Mouse (Mus musculus) macrophage (primary cell): Measurements from ENCODE around the gene Smim14. TPM values are rescaled to one million over a fixed set of nuclear protein-coding genes. Genes with fewer than 3 reads are reported as not detected.
"Not testable (repeated sequence)": the region's sequence is repeated elsewhere in the genome, so short reads cannot be mapped to it uniquely, and the experiment has no call there.

Source experiments
- H3K27ac ChIP-seq: fragments of 350-480 bp; formaldehyde crosslinking; 2 replicates; pipeline ENCODE4 v1.9.0; 2021
- H3K36me3 ChIP-seq: fragments of 350-480 bp; formaldehyde crosslinking; 2 replicates; pipeline ENCODE4 v1.9.0; 2021; ENCODE audit errors: inconsistent target
- H3K4me3 ChIP-seq: fragments of 350-480 bp; formaldehyde crosslinking; 2 replicates; pipeline ENCODE4 v1.9.0; 2021; ENCODE audit errors: inconsistent target
- H3K79me2 ChIP-seq: fragments of 350-480 bp; formaldehyde crosslinking; 2 replicates; pipeline ENCODE4 v1.9.0; 2021; ENCODE audit errors: inconsistent target
- whole genome bisulfite sequencing: methylation state at CpG from one replicate; pipeline ENCODE4 v1.1.7; 2026; ENCODE audit warnings: inconsistent platforms; ENCODE audit not compliant: missing documents; 5-methylcytosine and 5-hydroxymethylcytosine counted together
- polyA plus RNA-seq: library from polyadenylated mRNA; stranded (reverse); fragments of 250-400 nt; gene quantifications from 3 replicates; pipeline ENCODE4 v1.2.4, GENCODE M21; 2018; ENCODE audit warnings: inconsistent platforms

The Smim14 gene
- polyA plus RNA-seq, 1 experiment from 2014 or later = 99.0 TPM

DNA sequence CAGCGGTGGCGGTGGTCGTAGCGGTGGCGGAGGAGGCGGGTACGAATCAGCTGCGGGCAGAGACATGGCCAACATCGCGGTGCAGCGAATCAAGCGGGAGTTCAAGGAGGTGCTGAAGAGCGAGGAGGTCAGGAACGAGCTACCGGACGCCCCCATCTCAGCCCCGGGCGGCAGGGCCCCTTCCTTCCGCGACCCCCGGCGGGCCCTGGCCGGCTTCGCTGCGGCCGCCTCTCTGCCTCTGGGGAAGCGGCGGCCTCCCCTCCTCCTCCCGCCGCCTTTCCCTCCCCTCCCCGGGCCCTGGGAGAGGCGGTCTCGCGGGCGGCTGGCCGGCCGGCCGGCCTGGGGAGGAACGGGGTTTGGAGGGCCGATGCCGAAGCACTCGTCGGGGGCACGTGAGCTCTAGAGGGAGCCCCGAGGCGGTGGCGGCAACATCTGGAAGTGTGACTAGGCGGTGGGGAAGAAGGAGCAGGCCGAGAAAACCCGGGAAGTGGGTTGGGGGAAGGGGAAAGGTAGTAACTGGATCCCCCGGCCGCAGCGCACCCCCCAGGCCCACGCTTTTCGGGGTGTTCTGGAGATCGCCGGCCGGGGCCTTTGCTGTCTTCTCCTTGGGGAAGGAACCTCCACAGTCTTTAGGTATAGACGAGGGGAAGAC, 562 bp upstream of the Smim14 start:
- peak overlapping the region; percentile 89 for H3K4me3 ChIP-seq
- peak overlapping the region; percentile 77 for H3K27ac ChIP-seq
- peaks cover 49% of the 10 kb centered on the region for H3K79me2 ChIP-seq
- WGBS = 2% methylated on average over 55 of the region's 59 CpGs
- no peaks in the 10 kb centered on the region for H3K36me3 ChIP-seq

DNA sequence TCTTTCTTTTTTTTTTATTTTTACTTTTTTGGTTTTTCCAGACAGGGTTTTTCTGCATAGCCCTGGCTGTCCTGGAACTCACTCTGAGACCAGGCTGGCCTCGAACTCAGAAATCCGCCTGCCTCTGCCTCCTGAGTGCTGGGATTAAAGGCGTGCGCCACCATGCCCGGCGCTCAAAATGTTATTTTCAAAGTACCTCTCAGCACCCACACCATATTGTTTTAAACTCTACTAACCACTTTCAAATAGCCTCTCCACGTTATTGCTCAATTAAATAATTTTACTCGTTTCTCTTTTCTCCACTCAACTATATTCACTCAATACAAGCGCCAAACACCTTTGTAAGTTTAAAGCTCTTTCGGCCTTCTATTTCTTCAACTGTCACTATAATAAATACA, 917 bp downstream of the Smim14 start:
- Histone ChIP-seq H3K79me2 (peaks cover 34% of the 10 kb centered on the region), H3K27ac (peak overlapping the region; percentile 39), H3K4me3 (peak overlapping the region; percentile 45)
- not testable (repeated sequence) for H3K36me3 ChIP-seq
- 60% methylated on average over 10 of the region's 10 CpGs for WGBS

DNA sequence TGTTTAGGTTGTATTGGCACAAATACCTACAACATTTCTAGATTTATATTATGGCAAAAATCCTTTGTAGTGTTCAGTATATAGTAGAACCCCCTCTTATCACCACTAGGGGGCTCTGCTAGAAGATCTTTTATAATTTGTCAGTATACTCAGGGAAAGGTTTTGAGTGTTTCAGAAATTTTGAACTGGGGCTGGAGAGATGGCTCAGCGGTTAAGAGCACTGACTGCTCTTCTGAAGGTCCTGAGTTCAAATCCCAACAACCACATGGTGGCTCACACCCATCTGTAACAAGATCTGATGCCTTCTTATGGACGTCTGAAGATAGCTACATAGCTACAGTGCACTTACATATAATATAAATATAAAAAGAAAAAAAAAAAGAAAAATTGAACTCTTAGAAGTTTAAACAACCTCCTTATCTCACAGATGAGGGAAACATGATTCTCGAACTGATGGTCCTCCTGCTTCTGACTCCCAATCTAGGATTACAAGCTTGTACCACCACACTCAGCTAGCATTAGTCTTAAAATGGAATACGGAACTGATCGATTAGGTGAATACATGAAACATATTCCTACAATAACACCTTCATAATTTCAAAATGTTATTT, 1.4 kb downstream of the Smim14 start:
- 59% methylated on average over 5 of the region's 5 CpGs for WGBS
- peaks cover 29% of the 10 kb centered on the region for H3K79me2 ChIP-seq
- H3K27ac ChIP-seq = no peak overlapping the region
- no peaks in the 10 kb centered on the region for H3K36me3 ChIP-seq
- peak overlapping the region; percentile 45; the same call in 1 of the 2 replicates for H3K4me3 ChIP-seq

DNA sequence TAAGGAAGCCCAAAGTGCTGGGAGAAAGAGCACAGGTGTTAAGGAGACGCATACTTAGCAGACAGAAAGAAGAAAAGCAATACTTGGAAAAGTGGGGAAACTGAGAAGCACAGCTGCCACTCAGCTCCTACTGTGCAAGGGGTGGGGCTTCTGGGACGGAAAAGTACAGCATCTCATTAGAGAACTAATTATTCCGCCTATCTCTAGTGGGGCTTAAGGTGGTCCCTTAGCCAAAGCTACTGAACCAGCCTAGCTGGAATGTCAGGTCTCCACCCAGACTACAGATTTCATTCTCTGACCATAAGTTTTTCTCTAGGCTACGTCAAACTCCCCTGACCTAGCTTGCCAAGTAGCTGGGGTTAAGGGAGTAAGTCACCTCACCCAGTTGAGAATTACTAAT, 2.5 kb downstream of the Smim14 start:
- WGBS = 93% methylated on average over 4 of the region's 4 CpGs
- Histone ChIP-seq H3K4me3 (no peak overlapping the region), H3K27ac (no peak overlapping the region), H3K79me2 (peaks cover 19% of the 10 kb centered on the region), H3K36me3 (no peaks in the 10 kb centered on the region)

DNA sequence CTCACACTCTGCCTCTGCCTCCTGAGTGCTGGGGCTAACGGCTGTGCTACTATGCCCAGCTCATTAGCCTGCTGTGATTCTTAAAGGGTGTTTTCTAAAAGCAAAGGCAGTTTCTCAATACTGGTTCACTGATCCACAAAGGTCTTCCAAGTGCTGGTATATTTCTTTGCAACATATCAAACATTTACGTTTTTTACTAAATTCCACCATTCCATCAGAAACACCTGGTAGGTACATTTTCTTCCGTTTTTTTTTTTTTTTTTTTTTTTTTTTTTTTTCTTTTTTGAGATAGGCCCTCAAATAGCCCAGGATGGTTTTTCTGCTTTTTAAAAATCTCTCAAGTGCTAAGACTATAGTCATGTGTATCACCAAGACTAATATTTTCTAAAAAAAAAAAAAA, 5.7 kb downstream of the Smim14 start:
- WGBS = 92% methylated on average over 3 of the region's 3 CpGs
- no peak overlapping the region for H3K27ac ChIP-seq
- no peaks in the 10 kb centered on the region for H3K36me3 ChIP-seq
- H3K79me2 ChIP-seq = no peaks in the 10 kb centered on the region
- no peak overlapping the region for H3K4me3 ChIP-seq

DNA sequence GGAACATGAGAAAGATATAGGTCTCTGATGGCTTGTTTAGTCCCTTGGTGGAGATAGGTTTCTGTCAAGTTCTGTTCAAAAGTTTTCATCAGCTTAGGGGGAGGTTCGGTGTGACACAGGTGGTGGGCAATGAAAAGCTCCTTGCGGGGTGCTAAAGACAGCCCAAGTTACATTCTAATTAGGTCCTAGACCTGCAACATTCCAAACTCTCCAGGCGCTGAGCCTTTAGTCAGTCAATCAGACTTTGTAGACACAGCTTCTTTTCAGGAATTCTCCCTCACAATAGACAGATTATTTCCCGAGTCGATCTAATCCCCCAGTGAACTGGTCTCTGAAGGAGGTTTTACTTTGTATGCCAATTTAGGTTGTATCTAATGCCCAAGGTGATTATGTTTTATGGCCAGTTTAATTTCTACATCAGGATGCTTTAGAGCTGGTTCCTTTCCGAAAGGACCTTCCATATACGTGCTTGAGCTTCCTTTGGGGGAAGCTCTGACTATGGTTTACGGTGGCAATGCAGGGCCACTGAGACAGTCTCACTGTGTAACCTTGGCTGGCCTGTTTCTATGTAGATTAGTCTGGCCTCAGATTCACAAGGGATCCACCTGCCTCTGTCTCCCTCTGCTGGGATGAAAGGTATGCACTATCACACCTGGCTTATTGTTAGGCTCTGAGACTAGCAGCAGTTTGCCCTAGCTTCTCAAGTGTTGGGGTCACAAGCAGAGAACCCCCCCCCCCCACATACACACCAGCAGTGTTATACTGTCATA, 11.1 kb downstream of the Smim14 start:
- Histone ChIP-seq H3K4me3 (no peak overlapping the region), H3K79me2 (no peaks in the 10 kb centered on the region), H3K36me3 (no peaks in the 10 kb centered on the region), H3K27ac (no peak overlapping the region)
- 88% methylated on average over 8 of the region's 8 CpGs for WGBS

DNA sequence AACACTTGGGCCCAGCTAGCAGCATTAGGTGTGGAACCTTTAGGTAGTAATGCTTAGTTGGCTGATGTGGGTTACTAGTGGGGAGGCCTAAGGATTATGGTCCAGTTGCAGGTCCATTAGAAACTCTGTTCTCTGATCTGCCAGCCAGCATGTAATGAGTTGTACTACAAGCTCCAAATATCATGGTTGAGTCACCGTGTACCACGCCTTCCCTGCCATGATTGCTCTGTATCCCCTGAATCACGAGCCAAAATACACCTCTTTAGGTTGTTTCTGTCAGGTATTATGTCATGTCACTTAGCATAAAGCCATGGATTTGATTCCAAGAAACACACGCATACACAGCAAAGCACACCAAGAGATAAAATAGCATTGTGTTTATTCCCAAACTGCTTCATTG, 12.2 kb downstream of the Smim14 start:
- no peak overlapping the region for H3K4me3 ChIP-seq

DNA sequence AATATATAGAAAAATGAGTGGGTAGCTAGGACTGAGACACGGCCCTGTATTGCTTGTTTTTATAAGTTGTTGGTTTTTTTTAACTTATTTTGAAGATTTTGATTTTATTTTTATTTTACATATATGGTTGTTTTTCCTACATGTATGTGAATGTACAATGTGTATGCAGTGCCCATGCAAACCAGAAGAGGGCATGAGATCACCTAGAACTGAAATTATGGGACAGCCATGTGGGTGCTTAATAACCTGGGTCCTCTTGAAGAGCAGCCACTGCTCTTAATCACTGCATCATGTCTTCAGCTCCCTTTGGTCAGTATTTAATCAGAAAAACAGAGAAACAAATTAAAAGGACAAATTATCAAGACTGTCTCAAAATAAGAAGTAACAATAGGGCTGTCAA, 15.2 kb downstream of the Smim14 start:
- Histone ChIP-seq H3K27ac (no peak overlapping the region), H3K36me3 (no peaks in the 10 kb centered on the region), H3K79me2 (no peaks in the 10 kb centered on the region), H3K4me3 (no peak overlapping the region)
- 100% methylated on average over 1 of the region's 1 CpGs for WGBS

More for the DNA sequence above, 12.2 kb downstream of the Smim14 start:
- Histone ChIP-seq H3K79me2 (no peaks in the 10 kb centered on the region), H3K27ac (no peak overlapping the region), H3K36me3 (no peaks in the 10 kb centered on the region)
- WGBS = 92% methylated on average over 4 of the region's 4 CpGs

DNA sequence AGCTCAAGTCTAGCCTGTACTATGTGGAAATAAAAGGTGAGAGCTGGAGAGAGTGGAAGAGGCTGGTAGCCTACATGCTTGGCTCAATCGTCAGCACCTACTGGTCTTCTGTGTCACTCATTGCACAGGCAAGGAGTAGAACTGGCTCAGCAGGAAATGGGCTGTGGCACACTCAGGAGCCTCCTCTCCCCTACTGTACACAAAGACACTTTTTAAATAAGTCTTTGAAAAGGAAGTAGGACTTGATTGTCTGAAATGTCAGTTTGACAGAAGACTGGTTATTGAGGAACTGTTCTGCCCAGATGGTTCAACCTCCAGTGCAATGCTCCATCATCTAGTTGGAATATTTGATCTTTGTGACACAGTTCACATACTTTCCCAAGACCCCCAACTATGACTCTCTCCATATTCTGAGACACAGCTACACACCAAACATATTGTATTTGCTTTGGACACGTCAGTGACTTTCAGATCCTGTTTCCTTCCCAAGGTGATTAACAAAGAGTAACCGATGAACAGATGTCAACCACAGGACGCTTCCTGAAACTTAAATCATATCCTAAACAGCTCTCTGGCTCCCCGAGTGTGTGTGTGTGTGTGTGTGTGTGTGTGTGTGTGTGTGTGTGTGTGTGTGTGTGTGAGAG, 22.2 kb downstream of the Smim14 start:
- no peaks in the 10 kb centered on the region for H3K79me2 ChIP-seq
- 10% methylated on average over 4 of the region's 5 CpGs for WGBS
- no peak overlapping the region for H3K27ac ChIP-seq

DNA sequence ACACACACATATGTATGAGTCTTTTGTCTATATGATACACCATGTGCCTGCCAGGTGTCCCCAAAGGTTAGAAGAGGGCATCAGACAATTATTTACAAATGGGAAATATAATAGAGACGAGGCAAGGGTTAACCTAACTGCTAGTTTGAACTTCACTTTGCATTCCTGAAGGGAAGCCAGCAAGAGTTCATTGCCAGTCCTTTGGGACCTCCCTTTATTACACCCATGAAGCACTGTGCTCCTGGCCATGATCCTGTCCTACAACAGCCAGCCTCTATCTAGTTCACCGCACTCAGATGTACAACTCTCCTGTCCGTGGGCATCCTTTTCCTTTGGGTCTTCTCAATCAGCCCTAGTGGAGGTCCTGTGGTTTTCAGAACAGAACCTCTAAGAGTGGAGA, 23.5 kb downstream of the Smim14 start:
- no peak overlapping the region for H3K4me3 ChIP-seq
- 76% methylated on average over 3 of the region's 3 CpGs for WGBS
- H3K79me2 ChIP-seq = no peaks in the 10 kb centered on the region
- no peak overlapping the region for H3K27ac ChIP-seq
- no peaks in the 10 kb centered on the region for H3K36me3 ChIP-seq

More for the DNA sequence above, 22.2 kb downstream of the Smim14 start:
- Histone ChIP-seq H3K4me3 (no peak overlapping the region), H3K36me3 (no peaks in the 10 kb centered on the region)

DNA sequence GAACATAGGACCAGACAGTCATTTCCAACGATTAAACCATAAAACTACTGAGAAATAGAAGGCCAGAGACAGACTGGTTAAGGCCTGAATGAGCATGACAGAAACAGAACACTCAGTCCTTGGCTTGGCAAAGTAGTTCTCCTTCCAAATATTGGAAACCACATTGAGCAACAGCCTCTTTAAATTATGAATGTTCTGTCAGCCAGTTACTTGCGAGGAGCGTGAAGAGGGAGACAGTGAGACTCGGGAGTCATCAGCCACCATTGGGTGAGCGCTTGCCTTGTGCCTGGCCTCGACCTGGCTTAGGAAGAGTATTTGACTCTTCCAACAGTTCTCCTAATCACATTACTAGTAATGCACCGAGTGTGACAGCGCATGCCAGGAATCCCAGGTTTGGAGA, 28.6 kb downstream of the Smim14 start:
- Histone ChIP-seq H3K79me2 (no peaks in the 10 kb centered on the region), H3K4me3 (no peak overlapping the region), H3K36me3 (no peaks in the 10 kb centered on the region), H3K27ac (no peak overlapping the region)
- WGBS = 75% methylated on average over 8 of the region's 8 CpGs

DNA sequence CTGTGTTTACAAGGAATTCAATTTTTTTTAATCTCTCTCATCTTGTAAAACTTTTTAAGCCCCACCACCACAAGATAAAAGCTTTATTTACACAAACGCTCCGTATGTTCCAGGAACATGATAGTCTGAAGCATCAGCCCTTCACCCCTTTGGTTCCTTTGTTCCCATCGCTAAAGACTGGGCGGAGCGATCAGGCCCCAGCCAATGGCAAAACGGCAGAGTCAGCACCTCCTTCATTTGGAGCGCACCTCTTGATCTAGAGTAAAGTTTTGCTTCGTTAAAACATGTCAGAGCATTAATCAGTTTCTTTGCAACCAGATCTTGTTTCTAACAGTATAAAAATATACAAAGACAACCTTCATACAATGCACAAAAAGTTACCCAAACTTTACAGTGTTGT, 31.2 kb downstream of the Smim14 start:
- H3K79me2 ChIP-seq = no peaks in the 10 kb centered on the region
- WGBS = 38% methylated on average over 7 of the region's 8 CpGs

DNA sequence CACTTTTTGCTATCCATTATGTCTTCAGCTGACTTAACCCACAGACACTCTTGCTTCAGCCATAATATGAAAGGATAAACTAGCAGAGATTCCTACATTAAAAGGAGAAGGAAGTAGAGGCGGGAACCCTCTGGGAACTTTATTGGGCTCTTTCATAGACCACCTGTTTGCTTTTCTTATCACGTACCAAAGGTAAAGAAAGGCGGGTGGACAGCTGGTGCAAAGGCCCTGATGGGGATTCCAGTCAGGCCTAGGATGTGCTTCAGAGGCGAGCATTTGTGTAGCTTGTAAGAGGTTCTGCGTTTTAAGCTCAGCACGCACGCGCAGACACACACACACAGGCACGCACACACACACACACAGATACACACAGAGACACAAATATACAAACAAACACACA, 35.6 kb downstream of the Smim14 start:
- H3K4me3 ChIP-seq = no peak overlapping the region
- H3K36me3 ChIP-seq = no peaks in the 10 kb centered on the region
- no peak overlapping the region for H3K27ac ChIP-seq
- 91% methylated on average over 9 of the region's 9 CpGs for WGBS
- H3K79me2 ChIP-seq = no peaks in the 10 kb centered on the region

More for the DNA sequence above, 31.2 kb downstream of the Smim14 start:
- H3K36me3 ChIP-seq = no peaks in the 10 kb centered on the region
- no peak overlapping the region for H3K27ac ChIP-seq
- H3K4me3 ChIP-seq = no peak overlapping the region

DNA sequence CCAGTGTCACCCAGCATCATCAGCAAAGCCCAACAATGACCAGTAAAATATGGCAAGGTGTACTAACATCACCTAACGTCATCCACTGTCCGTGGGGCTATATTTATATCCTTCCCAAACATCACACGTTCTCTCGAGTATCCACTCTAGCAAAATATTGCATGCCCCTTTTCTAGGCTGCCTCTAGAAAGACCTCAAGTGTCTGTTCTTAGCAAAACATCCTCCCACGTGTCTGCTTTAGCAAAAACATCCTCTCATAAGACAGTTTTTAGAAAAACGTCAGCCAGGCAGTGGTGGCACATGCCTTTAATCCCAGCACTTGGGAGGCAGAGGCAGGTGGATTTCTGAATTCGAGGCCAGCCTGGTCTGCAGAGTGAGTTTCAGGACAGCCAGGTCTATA, 36.8 kb downstream of the Smim14 start:
- Histone ChIP-seq H3K36me3 (no peaks in the 10 kb centered on the region), H3K79me2 (no peaks in the 10 kb centered on the region), H3K27ac (no peak overlapping the region), H3K4me3 (no peak overlapping the region)
- WGBS = 92% methylated on average over 7 of the region's 7 CpGs
